Mouse (Mus musculus): ENCODE measurements around the gene Olfr456.
"Not testable (repeated sequence)": the region's sequence is repeated elsewhere in the genome, so short reads cannot be mapped to it uniquely, and the experiment has no call there.

Olfr456 gene

DNA sequence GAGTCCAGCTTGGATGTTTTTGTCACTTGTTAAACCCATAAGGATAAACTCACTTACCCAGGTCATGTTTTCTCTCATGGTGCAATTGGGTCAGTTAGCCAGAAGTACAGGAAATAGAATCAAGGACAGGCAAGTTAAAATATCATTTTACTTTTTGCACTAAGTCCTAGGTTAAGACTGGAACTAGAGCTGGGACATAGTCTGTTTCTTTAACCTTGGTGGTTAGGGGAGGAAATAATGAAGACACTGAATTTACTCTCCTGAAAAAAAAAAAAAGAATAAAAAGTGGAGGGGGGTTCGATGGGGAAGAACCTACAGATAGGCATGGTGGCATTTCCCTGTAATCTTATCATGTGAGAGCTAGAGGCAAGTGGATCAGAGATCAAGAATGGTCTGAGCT is at the start of gene Olfr456:
Olfr456 (minus strand) TSS at position 101 of the 400 bp plus-strand sequence.
- no peak for DNase-seq (ENCODE audit: low spot score in 2 of 2)

DNA sequence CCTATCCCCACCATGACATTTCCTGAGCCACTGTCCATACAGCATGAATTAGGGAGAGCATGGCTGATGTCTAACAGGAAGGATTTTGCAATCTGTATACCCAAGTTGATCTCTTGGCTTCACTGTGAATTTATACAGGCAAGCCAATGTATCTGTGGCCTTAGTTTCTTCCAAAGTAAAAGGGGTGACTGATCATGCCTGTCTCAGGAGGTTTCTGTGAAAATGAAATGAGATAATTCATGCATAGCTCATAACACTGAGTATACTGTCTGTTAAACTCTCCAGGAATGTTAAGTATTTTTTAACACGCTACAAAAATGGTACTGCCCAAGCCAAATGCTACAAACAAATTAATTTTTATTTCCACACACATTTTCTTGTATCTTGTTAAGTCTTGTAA is 26.4 kb upstream of the Olfr456 start:
- no peak for DNase-seq (ENCODE audit: low spot score in 2 of 2)

DNA sequence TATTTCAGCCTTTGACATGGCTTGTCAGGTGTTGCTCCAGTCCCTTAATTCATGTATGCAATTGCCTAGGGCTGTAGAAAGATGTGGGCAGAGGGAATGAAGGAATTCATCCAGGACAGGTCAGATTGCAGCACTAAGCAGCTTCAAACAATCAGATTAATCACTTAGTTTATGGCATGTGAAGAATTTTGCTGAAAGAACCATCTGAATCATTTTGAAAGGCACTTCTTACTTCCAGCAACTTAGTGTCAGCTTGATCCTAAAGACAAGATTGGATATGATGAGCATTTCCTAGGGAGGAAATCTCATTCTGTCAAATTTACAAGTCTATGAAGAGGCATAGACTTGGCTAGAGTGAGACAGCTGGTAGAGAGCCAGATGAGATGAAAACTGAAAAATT is 22.3 kb upstream of the Olfr456 start:
- DNase-seq (ENCODE audit: low spot score in 2 of 2): no peak

DNA sequence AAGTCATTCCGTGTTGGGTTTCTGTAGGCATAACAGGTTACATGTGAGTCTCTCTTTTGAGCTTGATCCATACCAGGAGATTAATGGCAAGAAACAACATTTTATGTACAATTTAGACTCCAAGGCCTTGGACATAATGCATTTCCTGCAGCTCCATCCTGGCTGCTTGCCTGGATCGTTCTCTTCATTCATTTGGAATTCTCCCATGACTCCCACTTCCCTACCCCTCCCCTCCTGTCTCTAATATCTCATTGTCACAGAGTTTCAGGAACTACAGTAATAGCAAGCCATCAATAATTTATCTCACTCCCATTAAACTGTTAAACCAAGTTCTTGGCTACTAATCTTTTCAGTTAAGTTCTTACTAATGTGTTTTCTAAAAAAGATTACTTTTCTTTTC is 16.5 kb upstream of the Olfr456 start:
- DNase-seq (ENCODE audit: low spot score in 2 of 2): no peak

DNA sequence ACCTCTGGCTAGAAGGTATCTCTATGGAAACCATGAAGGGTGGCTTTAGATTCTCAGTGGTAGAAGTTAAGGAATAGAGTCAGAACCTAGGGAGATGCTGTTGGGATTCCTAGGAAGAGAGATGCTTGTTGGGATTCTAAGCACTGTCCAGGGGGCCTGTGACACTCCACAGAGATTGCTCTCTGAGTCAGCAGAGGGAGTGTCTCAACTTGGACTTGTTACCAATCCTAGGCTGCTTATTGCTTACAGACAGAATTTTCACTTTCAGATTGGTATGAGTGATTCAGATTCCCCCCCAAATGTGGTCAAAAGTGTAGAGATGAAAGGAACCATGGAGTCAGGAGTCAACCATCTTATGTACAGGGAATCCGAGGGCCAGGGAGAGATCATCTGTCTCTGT is 2.7 kb upstream of the Olfr456 start:
- DNase-seq (ENCODE audit: low spot score in 2 of 2): no peak

DNA sequence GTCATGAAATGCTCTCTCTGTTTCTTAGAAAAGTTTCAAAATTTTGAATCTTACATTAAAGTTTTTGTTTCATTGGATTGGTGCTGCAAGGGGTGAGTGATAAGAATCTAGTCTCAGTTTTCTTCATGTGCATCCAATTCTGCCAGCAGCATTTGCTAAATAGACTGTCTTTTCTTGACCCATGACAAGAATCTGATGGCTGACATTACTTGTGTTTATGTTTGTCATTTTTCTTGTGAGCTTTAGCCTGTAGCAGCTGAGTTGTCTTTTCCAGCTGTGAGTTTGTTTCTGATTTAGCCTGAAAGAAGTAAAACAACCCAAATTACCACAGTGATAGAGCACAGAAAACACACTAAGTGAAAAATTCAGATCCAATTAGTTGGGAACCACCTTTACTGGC is 2.4 kb downstream of the Olfr456 start:
- no peak for DNase-seq (ENCODE audit: low spot score in 2 of 2)

DNA sequence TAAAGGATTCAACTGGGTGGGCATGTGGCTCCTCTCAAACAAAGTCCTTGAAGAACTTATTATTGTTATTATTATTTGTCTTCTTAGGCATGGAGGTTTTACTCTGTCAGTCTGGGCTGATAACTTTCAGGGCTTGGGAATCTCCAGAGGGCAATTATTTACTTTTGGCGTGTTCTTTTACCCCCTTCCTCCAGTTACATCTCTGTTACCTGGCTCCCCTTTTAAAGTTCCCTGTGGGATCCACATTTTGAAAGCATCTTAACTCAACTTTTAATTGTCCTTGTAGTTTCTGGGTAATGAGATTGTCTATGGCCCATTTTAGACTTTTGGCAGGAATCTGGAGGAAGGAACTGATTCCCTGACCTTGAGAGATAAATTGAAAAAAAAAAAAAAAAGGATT is 10.8 kb downstream of the Olfr456 start, which contains the start of gene Olfr457:
Olfr457 (minus strand) TSS at position 101 of the 400 bp plus-strand sequence.
- DNase-seq (ENCODE audit: low spot score in 2 of 2): no peak

DNA sequence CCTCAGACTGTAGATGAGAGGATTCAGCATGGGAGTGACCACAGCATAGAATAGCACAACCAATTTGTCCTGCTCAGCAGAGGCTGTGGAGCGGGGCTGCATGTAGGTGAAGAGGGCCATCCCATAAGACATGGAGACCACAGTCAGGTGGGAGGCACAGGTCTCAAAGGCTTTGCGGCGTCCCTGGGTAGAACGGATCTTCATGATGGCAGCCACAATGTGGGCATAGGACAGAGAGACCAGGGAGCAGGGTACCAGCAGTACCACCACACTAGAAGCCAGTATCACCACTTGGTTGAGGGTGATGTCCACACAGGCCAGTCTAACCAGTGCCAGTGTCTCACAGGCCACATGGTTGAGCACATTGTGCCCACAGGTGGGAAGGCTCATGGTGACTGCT is 15.7 kb downstream of the Olfr456 start:
- DNase-seq (ENCODE audit: low spot score in 2 of 2): not testable (repeated sequence)

DNA sequence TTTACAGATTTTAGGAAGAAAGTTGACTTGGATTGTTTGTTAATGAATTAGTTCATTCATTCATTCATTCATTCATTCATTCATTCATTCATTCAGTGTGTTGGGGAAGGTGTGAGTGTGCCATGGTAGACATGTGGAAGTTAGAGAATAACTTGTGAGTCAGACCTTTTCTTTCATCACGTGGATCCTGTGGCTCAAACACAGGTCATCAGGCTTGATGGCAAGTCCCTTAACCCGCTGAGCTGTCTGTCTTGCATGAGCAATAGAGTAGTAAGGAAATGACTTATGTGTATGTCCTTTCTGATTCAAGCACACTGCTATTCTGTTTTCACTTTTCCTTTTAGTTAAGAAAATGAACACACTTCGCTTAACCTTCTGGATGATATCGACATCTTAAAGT is 16.5 kb downstream of the Olfr456 start:
- no peak for DNase-seq (ENCODE audit: low spot score in 2 of 2)

DNA sequence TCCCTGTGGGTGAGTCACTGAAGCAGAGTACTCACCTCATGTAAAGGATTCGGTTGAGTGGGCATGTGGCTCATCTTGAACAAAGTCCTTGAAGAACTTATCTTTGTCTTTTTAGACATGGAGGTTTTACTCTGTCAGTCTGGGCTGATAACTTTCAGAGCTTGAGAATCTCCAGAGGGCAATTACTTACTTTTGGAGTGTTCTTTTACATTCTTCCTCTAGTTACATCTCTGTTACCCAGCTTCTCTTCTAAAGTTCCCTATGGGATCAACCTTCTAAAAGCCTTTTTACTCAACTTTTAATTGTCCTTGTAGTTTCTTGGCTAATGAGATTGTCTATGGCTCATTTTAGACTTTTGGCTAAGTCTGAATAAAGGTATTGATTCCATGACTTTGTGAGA is 21.9 kb downstream of the Olfr456 start, which contains the start of gene Olfr458:
Olfr458 (minus strand) TSS at position 101 of the 400 bp plus-strand sequence.
- no peak for DNase-seq (ENCODE audit: low spot score in 2 of 2)

DNA sequence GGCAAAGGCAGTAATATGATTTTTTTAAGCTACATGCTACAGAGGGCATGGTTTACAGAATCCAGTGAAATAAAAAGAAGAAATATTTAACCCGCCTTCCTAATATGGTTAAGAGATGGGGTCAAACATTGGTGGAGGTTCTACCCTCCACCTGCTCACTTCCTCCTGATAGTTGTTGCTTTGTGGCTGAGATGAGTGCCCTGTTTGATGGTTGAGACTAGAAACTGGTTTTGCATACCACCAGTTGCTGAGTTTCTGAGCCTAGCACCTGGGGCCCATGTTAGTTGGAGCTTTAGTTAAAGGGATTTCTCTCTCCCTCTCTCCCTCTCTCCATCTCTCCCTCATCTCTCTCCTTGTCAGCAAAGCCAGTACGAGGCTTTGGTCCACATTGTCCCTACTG is 39.6 kb downstream of the Olfr456 start:
- DNase-seq (ENCODE audit: low spot score in 2 of 2): no peak

DNA sequence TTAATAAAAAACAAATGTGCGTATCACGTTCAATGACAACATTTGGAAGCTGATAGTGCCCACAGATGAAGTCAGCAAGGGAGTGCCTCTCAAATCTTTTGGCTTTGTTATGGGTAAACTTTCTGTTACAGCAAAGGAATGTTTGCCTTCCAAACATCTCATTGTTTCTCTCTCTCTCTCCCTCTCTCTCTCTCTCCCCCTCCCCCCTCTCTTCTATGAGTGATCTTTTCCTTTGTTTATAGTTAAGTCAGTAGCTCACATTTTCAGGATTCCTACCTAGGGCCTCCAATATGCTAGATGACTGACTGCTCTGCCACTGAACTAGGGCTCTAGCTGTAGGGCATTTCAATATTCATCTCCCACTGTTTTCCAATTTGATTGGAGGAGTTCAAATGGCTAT is 42.5 kb downstream of the Olfr456 start:
- DNase-seq (ENCODE audit: low spot score in 2 of 2): no peak

DNA sequence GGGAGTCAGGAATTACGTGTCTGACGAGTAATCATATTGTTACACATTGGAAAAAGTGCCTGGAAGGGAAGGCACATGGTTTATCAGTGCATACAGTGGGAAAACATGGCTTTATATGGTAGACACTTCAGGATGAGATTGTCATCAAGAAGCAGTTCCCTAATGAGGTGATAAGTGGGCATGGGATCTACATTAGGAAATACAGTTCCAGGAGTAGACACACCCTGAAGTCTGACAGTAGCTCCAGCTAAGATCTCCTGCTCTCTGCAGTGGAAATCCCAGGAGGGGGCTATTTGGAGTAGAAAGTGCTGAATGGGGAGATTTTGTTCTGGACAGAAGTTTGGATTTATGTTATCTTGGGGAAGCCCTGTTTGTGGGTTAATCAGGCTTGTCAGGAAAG is 45.6 kb downstream of the Olfr456 start:
- DNase-seq (ENCODE audit: low spot score in 2 of 2): no peak

Measured in spleen, postnatal 14 days (tissue).